Mouse (Mus musculus): Measurements from ENCODE around the gene Rhbdf1.
"Not testable (repeated sequence)": the region's sequence is repeated elsewhere in the genome, so short reads cannot be mapped to it uniquely, and the experiment has no call there.

The Rhbdf1 gene

DNA sequence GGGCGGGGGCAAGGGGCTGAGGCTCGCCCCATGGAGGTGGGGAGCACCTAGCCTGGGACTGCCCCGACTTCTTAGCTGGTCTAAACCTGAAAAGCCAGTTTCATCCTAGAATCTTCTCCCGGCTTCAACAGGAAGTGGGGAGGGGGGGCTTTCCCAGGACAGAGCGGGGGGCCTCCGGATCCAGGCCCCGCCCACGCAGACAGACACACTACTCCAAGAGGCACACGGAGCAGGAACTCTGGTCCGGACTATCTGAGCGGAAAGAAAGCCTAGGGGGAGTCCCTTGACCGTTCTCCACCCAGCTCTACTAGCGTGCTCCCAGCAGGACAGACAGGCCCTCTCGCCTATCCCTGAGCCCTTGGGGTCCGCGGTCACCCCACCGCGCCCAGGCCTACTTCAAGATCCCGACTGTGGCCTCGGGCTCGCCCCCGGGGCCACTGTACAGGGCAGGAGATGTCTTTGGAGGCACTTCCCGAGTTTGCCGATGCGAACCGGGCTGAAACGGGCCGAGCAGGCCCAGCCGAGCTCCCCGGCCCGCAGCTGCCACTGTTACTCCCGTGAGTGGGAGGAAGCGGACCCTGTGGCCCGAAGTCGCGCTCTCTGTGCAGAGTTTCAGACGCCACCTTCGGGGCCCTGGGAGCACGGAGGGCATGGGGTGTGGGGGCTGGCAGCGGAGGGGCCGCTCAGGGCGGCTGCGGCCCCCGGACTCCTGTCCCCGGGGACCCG lies 712 bp downstream of the Rhbdf1 start:
- DNase-seq (ENCODE audit: low spot score), result no peak

DNA sequence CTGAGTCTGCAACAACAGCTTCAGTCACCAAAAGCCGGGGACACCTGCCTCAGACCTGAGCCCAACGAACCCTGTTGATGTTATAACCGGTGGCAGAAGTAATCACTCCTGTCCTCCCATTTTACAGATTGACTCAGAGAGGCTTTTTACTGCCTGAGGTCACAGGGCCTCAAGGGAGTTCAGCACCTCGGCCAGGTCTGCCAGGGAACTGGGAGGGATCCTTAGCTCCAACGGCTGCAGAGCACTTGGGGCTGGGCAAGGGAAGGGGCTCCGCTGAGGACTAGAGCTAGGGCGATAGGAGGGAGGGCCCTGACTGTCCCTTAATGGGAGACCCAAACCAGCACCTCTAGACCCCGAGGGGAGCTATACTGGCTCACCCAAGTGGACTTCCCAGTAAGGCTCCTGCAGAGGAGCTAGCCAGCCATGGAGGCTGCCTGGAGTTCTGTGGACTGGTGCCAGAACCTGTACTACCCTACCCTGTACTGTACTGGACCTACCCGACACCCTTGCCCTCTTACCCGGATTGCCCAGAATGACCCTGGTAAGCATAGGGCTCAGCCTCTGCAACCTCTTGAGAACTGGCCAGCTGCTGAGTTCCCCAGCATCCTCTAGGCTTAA lies 1.4 kb downstream of the Rhbdf1 start:
- DNase-seq (ENCODE audit: low spot score), result no peak

DNA sequence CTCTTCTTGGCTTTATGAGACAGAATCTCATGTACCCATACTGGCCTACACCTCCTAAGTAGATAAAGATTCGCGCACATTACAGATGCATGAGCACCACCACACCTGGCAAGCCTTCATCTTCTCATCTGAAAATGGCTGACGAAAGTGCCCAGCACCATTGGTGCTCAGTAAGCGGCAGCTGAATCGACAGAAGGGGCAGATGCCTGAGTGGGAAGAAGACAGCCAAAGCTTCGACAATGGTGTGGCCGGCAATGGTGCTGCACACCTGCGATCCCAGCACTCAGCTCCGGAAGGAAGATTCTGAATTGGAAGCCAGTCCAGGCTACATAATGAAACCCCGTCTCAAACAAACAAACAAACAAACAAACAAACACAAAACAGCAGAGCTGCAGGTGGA lies 2.8 kb downstream of the Rhbdf1 start:
- no peak for DNase-seq (ENCODE audit: low spot score)

GRCm38 (mm10) chr11:32218501-32219050 lies 3.5 kb downstream of the Rhbdf1 start:
- DNase-seq (ENCODE audit: low spot score), result no peak

DNA sequence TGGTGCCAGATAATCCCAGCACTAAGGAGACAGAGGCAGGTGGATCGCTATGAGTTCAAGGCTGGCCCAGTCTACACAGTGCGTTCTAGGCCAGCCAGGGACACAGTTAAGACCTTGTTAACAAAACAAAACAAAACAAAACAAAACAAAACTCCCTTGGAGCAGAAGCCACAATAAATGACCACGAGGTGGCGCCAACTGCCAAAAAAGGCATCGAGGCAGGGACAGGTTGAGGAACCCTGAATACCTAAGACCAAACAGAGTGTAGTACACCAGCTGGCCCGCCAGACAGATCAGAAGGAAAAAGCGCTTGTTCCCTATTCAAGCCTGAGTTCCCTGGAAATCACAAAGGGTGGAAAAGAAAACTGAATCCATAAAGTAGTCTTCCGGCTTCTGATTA lies 5.2 kb downstream of the Rhbdf1 start:
- DNase-seq (ENCODE audit: low spot score), result peak; percentile 68

DNA sequence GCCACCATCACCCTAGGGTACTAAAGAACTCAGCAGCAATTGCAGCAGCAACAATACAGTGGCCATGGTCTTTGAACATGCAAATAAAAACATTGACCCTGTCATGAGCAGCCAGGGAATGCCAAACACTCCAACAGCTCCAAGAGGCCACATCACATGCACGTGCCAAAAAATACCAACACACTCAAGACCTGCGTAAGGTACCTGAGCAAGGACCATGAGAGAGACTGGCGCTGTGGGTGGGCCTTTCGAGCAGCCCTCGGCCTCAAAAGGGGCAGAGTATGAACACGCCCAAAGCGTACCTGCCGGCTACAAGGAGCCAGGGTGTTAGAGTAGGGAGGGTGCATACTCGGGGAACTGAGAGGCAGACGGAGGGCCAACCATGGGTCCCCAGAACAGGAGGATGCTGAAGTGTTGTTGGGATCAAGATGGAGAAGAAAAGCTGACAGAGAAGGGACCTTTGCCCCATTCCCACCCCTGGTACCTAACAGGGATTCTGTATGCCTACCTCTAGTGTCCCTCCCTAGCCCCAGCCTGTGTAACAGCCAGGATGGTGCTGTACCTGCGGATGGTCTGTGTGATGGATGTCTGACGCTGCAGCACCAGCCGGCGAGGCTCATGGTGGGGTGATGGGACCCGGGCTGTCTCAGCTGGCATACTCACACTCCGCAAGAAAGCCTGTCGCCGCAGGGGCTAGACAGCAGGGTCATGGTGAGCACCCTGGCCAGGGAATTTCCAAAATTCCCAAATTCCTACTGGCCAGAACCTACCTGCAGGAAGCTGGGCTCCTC lies 6.5 kb downstream of the Rhbdf1 start:
- no peak for DNase-seq (ENCODE audit: low spot score)

GRCm38 (mm10) chr11:32210623-32211022 lies 11.5 kb downstream of the Rhbdf1 start:
- no peak for DNase-seq (ENCODE audit: low spot score)

- peak; percentile 97 for DNase-seq (ENCODE audit: low spot score)
Observed at GRCm38 (mm10) chr11:32205058-32205873, 16.8 kb downstream of the Rhbdf1 start, which contains the start of gene Snrnp25. TSS of gene Snrnp25 (plus strand) at chr11:32205415.

GRCm38 (mm10) chr11:32201922-32202685 lies 20.0 kb downstream of the Rhbdf1 start:
- no peak for DNase-seq (ENCODE audit: low spot score)

DNA sequence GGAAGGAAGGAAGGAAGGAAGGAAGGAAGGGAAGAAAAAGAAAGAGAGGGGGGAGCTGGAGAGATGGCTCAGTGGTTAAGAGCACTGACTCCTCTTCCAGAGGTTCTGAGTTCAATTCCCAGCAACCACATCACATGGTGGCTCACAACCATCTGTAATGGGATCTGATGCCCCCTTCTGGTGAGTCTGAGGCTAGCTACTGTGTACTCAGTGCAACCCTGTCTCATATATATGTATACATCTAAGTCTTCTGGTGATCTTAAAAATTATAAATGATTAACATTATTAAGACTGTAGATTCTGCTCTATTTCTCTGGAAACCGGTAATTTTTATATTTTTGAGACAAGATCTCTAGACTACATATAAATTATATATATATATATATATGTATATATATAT lies 21.1 kb downstream of the Rhbdf1 start:
- not testable (repeated sequence) for DNase-seq (ENCODE audit: low spot score)

- peak; percentile 58 for DNase-seq (ENCODE audit: low spot score)
Observed at GRCm38 (mm10) chr11:32200075-32200601, 22.0 kb downstream of the Rhbdf1 start, which contains the start of gene Il9r. TSS of gene Il9r (minus strand) at chr11:32200279.

GRCm38 (mm10) chr11:32199230-32199629 lies 22.9 kb downstream of the Rhbdf1 start:
- DNase-seq (ENCODE audit: low spot score), result no peak

- DNase-seq (ENCODE audit: low spot score), result no peak
Observed at GRCm38 (mm10) chr11:32198256-32198955, 23.7 kb downstream of the Rhbdf1 start.

GRCm38 (mm10) chr11:32197766-32198165 lies 24.3 kb downstream of the Rhbdf1 start:
- no peak for DNase-seq (ENCODE audit: low spot score)

- DNase-seq (ENCODE audit: low spot score), result no peak
Observed at GRCm38 (mm10) chr11:32196727-32197126, 25.4 kb downstream of the Rhbdf1 start.

DNA sequence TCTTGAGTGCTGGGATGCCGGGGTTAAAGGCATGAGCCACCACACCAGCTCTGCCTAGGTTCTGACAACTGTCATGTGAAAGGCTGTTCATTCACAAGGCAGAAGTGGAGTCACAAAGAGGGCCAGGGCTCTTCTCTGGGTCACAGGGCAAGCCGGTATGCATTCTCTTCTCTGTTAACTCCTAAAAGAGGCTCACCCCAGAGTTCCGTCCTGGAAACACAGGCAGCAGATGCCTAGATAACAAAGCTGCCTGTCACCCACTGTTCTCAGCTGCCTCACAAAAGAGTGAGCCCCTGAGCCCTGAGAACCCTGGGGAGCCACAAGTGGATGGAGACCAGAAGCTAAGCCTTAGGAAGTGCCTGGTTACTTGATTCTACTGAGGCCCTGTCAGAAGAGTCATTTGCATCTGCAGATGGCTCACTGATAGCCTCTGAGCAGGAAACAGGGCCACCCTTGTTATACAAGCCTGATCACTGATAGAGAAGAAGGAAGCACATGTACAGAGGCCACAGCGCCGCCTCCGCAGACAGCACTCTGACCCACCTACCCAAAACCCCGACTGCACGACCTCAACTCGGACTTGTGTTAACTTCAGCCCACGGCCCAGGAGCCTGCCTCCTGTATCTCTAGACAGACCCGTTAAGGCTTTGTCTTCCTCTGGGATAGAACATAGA lies 26.1 kb downstream of the Rhbdf1 start:
- DNase-seq (ENCODE audit: low spot score), result no peak

GRCm38 (mm10) chr11:32194626-32195025 lies 27.5 kb downstream of the Rhbdf1 start:
- DNase-seq (ENCODE audit: low spot score), result no peak

- no peak for DNase-seq (ENCODE audit: low spot score)
Observed at GRCm38 (mm10) chr11:32194086-32194485, 28.0 kb downstream of the Rhbdf1 start.

GRCm38 (mm10) chr11:32193156-32193555 lies 28.9 kb downstream of the Rhbdf1 start:
- no peak for DNase-seq (ENCODE audit: low spot score)

All from T-cell, adult 2 months (primary cell).